Mouse (Mus musculus): Measurements from ENCODE around the gene Tnfrsf1a. TPM values are rescaled to one million over a fixed set of nuclear protein-coding genes. Genes with fewer than 3 reads are reported as not detected.

The Tnfrsf1a gene
- total and polyA plus RNA-seq, 2 experiments: 21.0 to 110 TPM

DNA sequence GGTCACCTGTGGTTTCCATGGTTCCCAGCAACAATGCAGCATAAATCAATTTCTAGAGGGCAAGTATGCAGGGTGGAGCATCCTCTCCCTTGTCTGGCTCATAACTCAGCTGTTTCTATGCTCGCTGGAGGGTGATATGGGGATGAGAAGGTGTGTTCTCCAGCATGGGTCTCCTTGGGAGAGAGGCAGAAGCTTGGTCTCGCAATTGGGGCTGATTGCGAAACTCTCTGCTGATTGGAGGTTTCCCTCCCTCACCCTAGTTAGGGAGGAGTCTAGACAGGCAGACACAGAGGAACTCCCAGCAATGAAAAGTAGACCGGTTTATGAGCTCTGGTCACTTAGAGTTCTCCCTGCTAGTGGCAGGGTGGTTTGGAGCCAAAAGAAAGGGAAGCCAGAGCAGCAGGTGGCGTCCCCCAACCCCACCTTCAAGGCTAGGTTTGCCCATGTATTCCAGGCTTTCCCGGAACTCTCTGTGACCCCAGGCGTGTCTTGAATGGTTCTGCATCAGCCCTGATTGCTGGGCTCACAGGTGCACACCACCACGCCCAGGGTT is 61.9 kb downstream of the Tnfrsf1a start:
- TF ChIP-seq CTCF (IDR thresholded peaks at IDR 0.05; ENCODE audit: low read depth, low read length) (no peak), POLR2A (IDR thresholded peaks at IDR 0.05; ENCODE audit: extremely low read depth, insufficient read depth, low read length) (no peak)

DNA sequence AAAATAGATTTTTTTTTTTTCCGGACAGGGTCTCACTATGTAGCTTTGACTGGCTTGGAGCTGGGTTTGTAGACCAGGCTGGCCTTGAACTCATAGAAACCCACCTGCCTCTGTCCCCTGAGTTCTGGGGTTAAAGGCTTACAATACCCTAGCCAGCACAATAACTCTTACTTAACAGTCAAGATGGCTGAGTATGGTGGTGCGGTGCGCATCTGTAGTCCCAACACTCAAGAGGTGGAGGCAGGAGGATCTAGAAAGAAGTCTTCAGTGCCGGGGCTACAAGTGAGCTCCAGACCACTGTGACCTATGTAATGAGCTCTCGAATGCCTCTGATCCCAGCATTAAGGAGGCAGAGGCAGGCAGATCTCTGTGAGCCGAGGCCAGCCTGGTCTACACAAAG is 62.5 kb downstream of the Tnfrsf1a start:
- WGBS: 95% methylated on average over 6 of the region's 6 CpGs

More for the DNA sequence above, 61.9 kb downstream of the Tnfrsf1a start:
- H3K79me2 ChIP-seq (ENCODE audit: control insufficient read depth, insufficient read depth, low read length): no peaks in the 10 kb centered on the region
- H3K36me3 ChIP-seq (ENCODE audit: control insufficient read depth, insufficient read depth, low read length): no peaks in the 10 kb centered on the region
- H3K4me3 ChIP-seq (ENCODE audit: insufficient read depth, low read depth, low read length): no peak overlapping the region
- no peaks in the 10 kb centered on the region for H3K27me3 ChIP-seq (ENCODE audit: control insufficient read depth, insufficient read depth, low read length)
- 0 out of 2 replicates have a peak, but pooled peaks cover 1% of the 10 kb centered on the region for H3K4me1 ChIP-seq (ENCODE audit: control insufficient read depth, insufficient read depth, low read length)
- WGBS: 35% methylated on average over 8 of the region's 8 CpGs
- H3K27ac ChIP-seq (replicated peaks; ENCODE audit: insufficient read depth, low read depth, low read length): no peak overlapping the region
- no peak overlapping the region for H3K9ac ChIP-seq (ENCODE audit: low read depth, low read length)
- DNase-seq (ENCODE audit: extremely low read depth, low read depth, low spot score): peak; percentile 76

More for the DNA sequence above, 62.5 kb downstream of the Tnfrsf1a start:
- no peaks in the 10 kb centered on the region for H3K36me3 ChIP-seq (ENCODE audit: control insufficient read depth, insufficient read depth, low read length)
- no peak overlapping the region for H3K9ac ChIP-seq (ENCODE audit: low read depth, low read length)
- no peaks in the 10 kb centered on the region for H3K27me3 ChIP-seq (ENCODE audit: control insufficient read depth, insufficient read depth, low read length)
- no peak overlapping the region for H3K4me3 ChIP-seq (ENCODE audit: insufficient read depth, low read depth, low read length)
- no peaks in the 10 kb centered on the region for H3K79me2 ChIP-seq (ENCODE audit: control insufficient read depth, insufficient read depth, low read length)
- DNase-seq (ENCODE audit: extremely low read depth, low read depth, low spot score): no peak
- TF ChIP-seq CTCF (IDR thresholded peaks at IDR 0.05; ENCODE audit: low read depth, low read length) (no peak), POLR2A (IDR thresholded peaks at IDR 0.05; ENCODE audit: extremely low read depth, insufficient read depth, low read length) (no peak)
- no peak overlapping the region for H3K27ac ChIP-seq (replicated peaks; ENCODE audit: insufficient read depth, low read depth, low read length)
- 0 out of 2 replicates have a peak, but pooled peaks cover 1% of the 10 kb centered on the region for H3K4me1 ChIP-seq (ENCODE audit: control insufficient read depth, insufficient read depth, low read length)

Other genes with a start within 250 kb of the Tnfrsf1a start
- 8.2 and 9.7 TPM in 2 replicates for gene Nop2, start 217.5 kb upstream of the Tnfrsf1a start, total RNA-seq (2014; rRNA removed)
- gene Nop2, start 217.5 kb upstream of the Tnfrsf1a start, polyA plus RNA-seq (2012; rRNA removed): 7.7 and 11.0 TPM in 2 replicates
- gene Iffo1, start 204.1 kb upstream of the Tnfrsf1a start, total RNA-seq (2014; rRNA removed): 2.5 and 2.6 TPM in 2 replicates
- gene Iffo1, start 204.1 kb upstream of the Tnfrsf1a start, polyA plus RNA-seq (2012; rRNA removed): 7.5 and 9.9 TPM in 2 replicates
- 1,072 and 1,474 TPM in 2 replicates for gene Gapdh, start 182.9 kb upstream of the Tnfrsf1a start, total RNA-seq (2014; rRNA removed)
- gene Gapdh, start 182.9 kb upstream of the Tnfrsf1a start, polyA plus RNA-seq (2012; rRNA removed): 2,601 and 2,951 TPM in 2 replicates
- 2.4 and 4.6 TPM in 2 replicates for gene Ncapd2, start 157.7 kb upstream of the Tnfrsf1a start, total RNA-seq (2014; rRNA removed)
- gene Ncapd2, start 157.7 kb upstream of the Tnfrsf1a start, polyA plus RNA-seq (2012; rRNA removed): 3.5 and 5.3 TPM in 2 replicates
- 43.0 and 44.0 TPM in 2 replicates for gene Mrpl51, start 157.6 kb upstream of the Tnfrsf1a start, total RNA-seq (2014; rRNA removed)
- 69.8 and 72.4 TPM in 2 replicates for gene Mrpl51, start 157.6 kb upstream of the Tnfrsf1a start, polyA plus RNA-seq (2012; rRNA removed)
- 1.5 and 2.0 TPM in 2 replicates for gene Vamp1, start 133.8 kb upstream of the Tnfrsf1a start, total RNA-seq (2014; rRNA removed)
- gene Vamp1, start 133.8 kb upstream of the Tnfrsf1a start, polyA plus RNA-seq (2012; rRNA removed): 3.8 and 5.5 TPM in 2 replicates
- 15.0 and 16.5 TPM in 2 replicates for gene Tapbpl, start 117.5 kb upstream of the Tnfrsf1a start, total RNA-seq (2014; rRNA removed)
- gene Tapbpl, start 117.5 kb upstream of the Tnfrsf1a start, polyA plus RNA-seq (2012; rRNA removed): 18.2 and 19.0 TPM in 2 replicates
- gene Cd27, start 112.4 kb upstream of the Tnfrsf1a start, total RNA-seq (2014; rRNA removed): 0.47 and 0.65 TPM in 2 replicates
- 0.60 and 0.87 TPM in 2 replicates for gene Cd27, start 112.4 kb upstream of the Tnfrsf1a start, polyA plus RNA-seq (2012; rRNA removed)
- not detected in 2 replicates for gene Tuba3a, start 63.3 kb upstream of the Tnfrsf1a start, total RNA-seq (2014; rRNA removed)
- gene Tuba3a, start 63.3 kb upstream of the Tnfrsf1a start, polyA plus RNA-seq (2012; rRNA removed): 0.12 TPM in 1 of 2 replicates, not detected in the other
- 55.9 and 57.1 TPM in 2 replicates for gene Ltbr, start 35.5 kb upstream of the Tnfrsf1a start, total RNA-seq (2014; rRNA removed)
- gene Ltbr, start 35.5 kb upstream of the Tnfrsf1a start, polyA plus RNA-seq (2012; rRNA removed): 102 and 106 TPM in 2 replicates
- gene Scnn1a, start 28.7 kb upstream of the Tnfrsf1a start, total RNA-seq (2014; rRNA removed): 3.0 and 6.7 TPM in 2 replicates
- gene Scnn1a, start 28.7 kb upstream of the Tnfrsf1a start, polyA plus RNA-seq (2012; rRNA removed): 16.5 and 24.8 TPM in 2 replicates
- gene Plekhg6, start 31.4 kb downstream of the Tnfrsf1a start, total RNA-seq (2014; rRNA removed): 3.0 and 3.6 TPM in 2 replicates
- gene Plekhg6, start 31.4 kb downstream of the Tnfrsf1a start, polyA plus RNA-seq (2012; rRNA removed): 5.0 and 5.9 TPM in 2 replicates
- 17.4 and 19.1 TPM in 2 replicates for gene Cd9, start 145.4 kb downstream of the Tnfrsf1a start, total RNA-seq (2014; rRNA removed)
- gene Cd9, start 145.4 kb downstream of the Tnfrsf1a start, polyA plus RNA-seq (2012; rRNA removed): 17.9 and 33.7 TPM in 2 replicates
- 4.9 and 6.8 TPM in 2 replicates for gene Vwf, start 197.4 kb downstream of the Tnfrsf1a start, total RNA-seq (2014; rRNA removed)
- gene Vwf, start 197.4 kb downstream of the Tnfrsf1a start, polyA plus RNA-seq (2012; rRNA removed): 9.0 and 10.9 TPM in 2 replicates

Measured in liver, adult 2 months (tissue).